Mouse (Mus musculus) brain, embryonic 18.5 days (tissue): ENCODE results near the gene Eif1.
"Not testable (repeated sequence)": the region's sequence is repeated elsewhere in the genome, so short reads cannot be mapped to it uniquely, and the experiment has no call there.

ENCODE experiments used
- DNase-seq: peaks from one replicate; pipeline ENCODE4 v3.0.0-alpha.2; 2012; ENCODE audit warnings: low read depth, low spot score

Gene Eif1

GRCm38 (mm10) chr11:100352076-100352857 is 32.6 kb downstream of the Eif1 start:
- DNase-seq: no peak

GRCm38 (mm10) chr11:100355151-100355951 is 35.7 kb downstream of the Eif1 start:
- DNase-seq: no peak

GRCm38 (mm10) chr11:100355972-100356818 is 36.5 kb downstream of the Eif1 start, which contains the start of gene Hap1:
Hap1 (minus strand) TSS chr11:100356128.
- DNase-seq: no peak

DNA sequence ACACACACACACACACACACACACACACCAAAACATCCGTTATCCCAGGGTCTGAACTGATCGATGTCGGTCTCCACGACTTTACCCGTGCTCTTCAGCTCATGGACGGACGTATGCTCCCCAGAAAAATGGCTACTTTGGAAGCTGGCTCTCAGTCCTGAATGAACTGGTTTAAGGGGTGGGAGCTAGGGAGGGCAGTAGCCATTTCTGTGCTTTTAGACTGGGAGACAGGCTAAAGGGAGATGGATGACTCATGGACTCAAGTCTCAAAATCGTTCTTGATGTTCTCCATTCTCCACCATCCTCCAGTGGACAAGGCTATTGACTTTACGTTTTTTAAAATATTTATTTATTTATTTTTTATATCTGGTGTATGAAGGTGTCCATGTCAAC is 37.1 kb downstream of the Eif1 start:
- DNase-seq: no peak

- DNase-seq: no peak
These were observed 37.7 kb downstream of the Eif1 start for GRCm38 (mm10) chr11:100357408-100357807.

- DNase-seq: no peak
These were observed 40.5 kb downstream of the Eif1 start for GRCm38 (mm10) chr11:100360175-100360574.

- not testable (repeated sequence) for DNase-seq
These were observed 41.4 kb downstream of the Eif1 start for GRCm38 (mm10) chr11:100361059-100361458.

GRCm38 (mm10) chr11:100362209-100362978 is 42.7 kb downstream of the Eif1 start:
- no peak for DNase-seq

DNA sequence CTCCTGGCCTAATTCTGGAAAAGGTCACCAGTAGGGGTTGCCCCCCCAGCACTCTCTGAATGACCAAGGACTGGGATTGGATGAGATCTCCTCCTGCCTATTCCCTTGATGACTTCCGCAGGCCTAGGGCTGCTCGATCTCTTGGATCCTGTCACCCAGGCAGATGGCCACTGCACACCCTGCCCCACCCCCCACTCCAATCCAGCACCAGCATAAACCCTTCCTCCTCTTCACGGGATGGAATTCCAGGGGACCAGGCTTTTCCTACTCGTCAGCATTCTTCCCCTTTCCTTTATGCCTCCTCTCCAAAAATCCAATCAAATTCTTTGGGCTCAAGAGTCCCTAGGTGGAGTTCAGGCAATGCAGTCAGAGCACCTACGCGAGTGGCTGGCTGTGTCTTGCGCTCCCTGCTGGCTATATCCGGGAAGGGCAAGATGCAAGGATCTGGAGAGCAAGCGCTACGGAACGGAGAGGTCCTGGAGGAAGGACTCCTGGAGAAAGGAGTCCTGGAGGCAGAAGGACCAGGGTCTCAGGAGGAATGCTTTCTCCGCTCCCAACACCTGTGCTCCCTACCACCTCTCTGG is 43.4 kb downstream of the Eif1 start:
- no peak for DNase-seq

GRCm38 (mm10) chr11:100369145-100369544 is 49.5 kb downstream of the Eif1 start:
- DNase-seq: no peak

DNA sequence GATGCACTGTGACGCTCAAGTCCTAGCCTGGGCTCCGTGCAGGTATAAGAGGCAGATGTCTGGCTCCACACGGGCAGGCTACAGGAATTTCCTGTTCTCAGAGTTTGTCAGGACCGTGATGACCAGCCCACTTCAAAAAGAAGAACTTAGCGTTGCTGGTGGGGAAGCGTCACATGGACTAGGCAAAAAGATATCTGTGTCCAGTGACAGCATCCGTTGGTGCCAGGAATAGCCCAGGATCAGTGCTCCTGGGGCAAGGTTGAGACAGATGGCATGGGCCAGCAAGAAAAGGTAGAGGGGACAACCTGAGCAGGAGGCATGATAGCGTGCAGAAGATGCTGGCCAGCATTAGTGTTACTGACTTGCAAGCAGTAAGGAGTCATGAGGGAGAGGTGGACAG is 50.1 kb downstream of the Eif1 start:
- DNase-seq: no peak
